Mouse (Mus musculus) right cerebral cortex, postnatal 25 days (tissue): ENCODE results near the gene Gpam.
"Not testable (repeated sequence)": the region's sequence is repeated elsewhere in the genome, so short reads cannot be mapped to it uniquely, and the experiment has no call there.

Source experiments
- DNase-seq: peaks from one replicate; pipeline ENCODE4 v3.0.0; 2022

Gpam gene

DNA sequence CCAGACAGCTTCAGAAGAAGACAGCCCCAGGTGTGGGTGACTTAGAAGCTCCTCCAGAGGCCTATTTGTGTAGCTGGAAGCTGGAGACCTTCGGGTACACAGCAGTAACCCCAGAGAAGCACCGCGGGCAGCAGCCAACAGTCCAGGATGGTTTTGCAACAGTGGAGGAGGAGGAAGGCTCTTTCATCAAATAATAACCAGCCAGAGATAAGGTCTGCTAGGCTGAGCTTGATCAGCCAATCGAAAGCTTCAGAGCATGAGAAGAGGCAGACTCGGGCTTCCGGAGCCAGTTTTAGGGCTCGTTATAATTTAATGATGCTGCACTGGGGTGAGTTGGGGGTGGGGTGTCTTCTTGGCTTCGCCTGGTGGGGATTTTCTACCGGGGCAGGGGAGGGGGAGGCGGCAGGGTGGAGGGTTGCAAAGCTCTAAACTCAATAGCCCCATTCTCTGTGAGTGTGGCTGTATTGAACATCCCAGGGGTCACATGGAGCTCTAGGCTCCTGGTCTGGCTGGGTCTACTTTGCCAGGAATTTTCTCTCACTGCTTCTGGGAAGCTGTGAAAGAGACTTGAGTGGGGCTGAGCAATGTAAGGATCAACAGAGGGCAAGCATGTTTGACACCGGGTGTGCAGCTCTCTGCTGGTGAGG is at the start of gene Gpam:
TSS of gene Gpam (minus strand) at position 167 of the 647 bp plus-strand sequence.
- DNase-seq, result no peak

GRCm38 (mm10) chr19:55171585-55171984 is 44.5 kb upstream of the Gpam start:
- no peak for DNase-seq

- DNase-seq, result no peak
Observed at GRCm38 (mm10) chr19:55170399-55170798, 43.4 kb upstream of the Gpam start.

DNA sequence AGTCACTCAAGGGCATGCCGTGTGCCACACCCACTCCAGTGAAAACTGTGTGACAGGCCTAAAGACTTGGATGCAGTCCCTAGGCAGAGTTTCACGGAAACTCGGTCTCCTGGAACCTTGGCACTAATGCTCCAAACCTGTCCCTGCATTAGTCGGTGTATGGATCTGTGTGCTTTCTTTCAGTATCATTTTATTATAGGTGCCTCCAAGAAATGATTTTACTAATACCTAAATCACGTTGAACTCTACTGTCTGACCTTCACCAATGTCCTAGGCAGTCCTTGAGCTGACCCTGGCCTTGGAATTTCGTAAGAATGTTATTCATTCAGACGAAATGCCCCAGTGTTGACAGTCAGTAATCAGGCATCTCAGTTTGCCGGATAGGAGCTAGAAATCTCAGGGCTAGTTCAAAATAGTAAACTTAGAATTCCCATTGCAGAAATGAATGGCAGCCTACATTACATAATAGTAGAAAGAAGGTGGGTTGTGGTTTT is 42.2 kb upstream of the Gpam start:
- DNase-seq, result not testable (repeated sequence)

DNA sequence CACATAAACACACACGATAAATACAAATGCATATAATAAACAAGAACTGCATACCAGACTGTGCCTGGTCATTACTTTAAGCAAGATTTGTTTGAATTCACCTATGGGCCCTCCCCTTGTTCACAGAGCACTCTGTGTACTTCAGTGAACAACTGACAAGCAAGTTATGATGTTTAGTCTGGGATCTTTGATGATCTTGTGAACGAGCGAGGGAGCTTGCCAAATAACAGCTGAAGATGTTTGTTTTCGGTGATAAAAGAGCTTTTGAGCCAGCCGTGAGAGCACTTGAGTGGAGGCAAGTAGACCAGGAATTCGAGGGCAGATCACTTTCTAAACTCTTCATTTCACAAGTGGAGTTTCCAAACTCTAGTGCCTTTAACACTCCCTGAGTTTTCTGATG is 41.3 kb upstream of the Gpam start:
- no peak for DNase-seq

GRCm38 (mm10) chr19:55167741-55168140 is 40.7 kb upstream of the Gpam start:
- no peak for DNase-seq

DNA sequence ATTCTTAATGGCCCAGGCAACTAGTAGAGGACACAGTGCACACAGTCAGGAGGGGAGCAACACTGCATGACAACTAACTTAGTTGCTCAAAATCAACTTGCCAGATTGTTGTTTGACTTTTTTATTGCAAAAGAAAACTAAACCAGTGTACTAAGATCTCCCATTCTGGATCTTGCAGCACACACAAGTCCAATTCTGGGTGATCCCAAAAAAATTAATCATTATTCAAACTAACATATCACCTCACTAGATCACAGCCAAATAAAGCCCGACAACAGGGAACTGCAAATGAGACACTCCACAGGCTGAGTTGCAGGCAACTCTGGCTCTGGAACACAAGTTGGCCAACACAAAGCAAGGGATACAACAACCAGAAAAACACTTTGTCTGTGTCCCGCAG is 39.7 kb upstream of the Gpam start:
- DNase-seq, result no peak

DNA sequence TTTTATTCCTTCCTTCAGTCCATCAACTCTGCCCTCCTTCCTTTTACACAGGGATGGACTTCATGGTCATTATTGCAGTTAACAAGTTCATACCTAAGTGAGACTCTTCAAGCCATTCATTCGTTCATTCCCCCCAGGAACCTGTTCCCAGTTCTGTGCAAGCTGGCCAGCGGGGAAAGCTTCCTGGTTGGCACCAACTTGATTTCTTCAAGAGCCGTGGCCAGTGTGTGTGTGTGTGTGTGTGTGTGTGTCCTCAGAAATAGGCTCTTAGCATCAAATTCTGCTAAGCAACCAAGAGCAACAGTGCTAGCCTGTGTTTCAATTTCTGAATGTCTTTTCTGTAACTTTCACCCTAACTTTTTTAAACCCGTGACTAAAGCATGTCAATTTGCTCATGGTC is 38.9 kb upstream of the Gpam start:
- no peak for DNase-seq

DNA sequence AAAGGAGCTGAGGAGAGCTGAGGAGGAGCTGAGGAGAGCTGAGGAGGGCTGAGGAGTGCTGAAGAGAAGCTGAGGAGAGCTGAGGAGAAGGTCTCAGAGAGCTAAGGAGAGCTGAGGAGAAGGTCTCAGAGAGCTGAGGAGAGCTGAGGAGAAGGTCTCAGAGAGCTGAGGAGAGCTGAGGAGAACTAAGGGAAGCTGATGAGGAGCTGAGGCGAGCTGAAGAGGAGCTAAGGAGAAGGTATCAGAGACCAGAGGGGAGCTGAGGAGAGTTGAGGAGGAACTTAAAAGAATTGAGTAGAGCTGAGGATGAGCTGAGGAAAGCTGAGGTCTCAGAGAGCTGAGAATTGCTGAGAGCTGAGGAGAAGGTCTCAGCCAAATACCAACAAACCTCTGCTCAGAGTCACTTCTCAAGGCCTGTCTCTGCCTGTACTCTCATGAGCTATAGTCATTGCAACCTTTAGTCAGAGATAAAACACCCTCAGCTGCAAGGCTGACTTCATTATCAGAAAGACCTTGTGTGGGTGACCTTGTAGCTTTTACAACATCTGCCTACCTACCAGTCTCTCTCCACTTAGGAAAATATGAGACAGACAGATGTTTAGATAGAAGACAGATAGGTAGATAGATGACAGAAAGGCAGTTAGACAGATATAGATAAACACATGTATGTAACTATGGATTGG is 38.3 kb upstream of the Gpam start:
- DNase-seq, result no peak

DNA sequence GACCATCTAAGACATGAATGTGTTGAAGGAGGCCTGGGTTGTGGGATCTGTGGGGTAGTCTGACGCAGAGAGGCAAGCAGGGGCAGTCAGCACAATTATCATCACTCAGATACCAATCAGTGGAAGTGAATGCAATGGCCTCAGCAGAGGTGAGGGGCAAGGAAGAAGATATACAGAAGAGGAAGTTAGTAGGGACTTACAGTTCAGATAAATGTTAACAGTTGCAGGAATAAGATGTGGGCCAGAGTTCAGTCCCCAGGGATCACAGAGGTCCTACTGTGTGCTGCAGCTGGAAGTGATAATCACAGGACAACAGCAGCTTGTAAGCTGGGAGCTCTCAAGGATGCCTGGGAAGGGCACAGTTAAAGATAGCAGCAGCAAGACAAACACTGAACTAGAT is 37.1 kb upstream of the Gpam start:
- no peak for DNase-seq

GRCm38 (mm10) chr19:55162271-55162670 is 35.2 kb upstream of the Gpam start:
- DNase-seq, result no peak

DNA sequence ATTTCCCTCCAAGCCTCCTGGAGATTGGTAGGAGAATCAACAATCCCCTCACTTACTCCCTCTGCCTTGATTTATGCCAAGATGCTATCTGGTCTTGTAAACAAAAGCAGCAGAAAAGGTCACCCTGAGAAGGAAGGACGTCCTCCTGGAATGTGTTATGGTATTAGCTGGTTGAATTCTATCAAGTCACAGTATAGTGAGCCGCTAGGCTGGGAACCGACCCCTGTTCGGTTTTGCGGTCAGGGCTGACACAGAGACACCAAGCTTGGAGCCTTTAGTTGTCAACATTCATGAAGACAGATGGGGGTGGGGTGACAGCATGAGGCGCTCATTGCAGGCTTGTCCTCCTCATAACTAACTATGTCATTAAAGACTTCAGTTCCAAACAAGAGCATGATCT is 32.8 kb upstream of the Gpam start:
- DNase-seq, result no peak

DNA sequence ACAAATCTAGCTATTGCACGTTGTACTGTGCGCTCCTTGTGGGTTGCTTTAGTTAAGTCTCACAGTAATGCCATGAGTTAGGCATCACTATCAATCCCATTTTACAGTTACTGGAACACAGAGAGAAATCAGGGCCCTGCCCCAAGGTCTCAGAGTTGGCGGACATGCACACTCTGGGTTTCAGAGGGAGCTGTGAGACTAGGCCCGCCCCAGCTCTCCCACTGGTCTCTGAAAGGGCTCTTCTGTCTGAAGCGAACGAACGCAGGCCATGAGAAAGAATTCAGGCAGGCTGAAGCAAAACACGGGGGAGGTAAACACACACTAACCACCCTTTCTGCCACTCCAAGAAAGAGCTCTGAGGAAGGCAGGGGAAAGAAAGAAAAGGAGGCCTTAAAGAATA is 31.6 kb upstream of the Gpam start:
- DNase-seq, result no peak

GRCm38 (mm10) chr19:55157029-55157428 is 30.0 kb upstream of the Gpam start:
- no peak for DNase-seq

GRCm38 (mm10) chr19:55152983-55153382 is 25.9 kb upstream of the Gpam start:
- DNase-seq, result no peak

DNA sequence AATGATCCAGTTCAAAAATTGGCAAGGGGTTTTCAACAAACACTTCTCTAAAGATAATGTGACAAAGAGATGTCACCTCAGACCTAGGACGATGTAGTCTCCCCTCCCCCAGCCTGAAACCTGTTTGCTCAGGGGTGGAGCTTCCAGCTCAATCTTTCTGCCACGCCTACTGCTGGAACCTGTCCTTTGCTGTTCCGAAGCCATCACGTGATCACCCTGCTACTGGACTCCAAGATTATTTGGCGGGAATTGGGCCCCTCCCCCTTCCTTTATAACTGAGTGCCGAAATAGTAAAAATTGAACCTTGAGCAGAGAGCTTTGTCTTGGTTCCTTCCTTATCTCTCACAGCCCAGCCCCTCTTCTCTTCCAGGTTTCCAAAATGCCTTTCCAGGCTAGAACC is 25.2 kb upstream of the Gpam start:
- not testable (repeated sequence) for DNase-seq

GRCm38 (mm10) chr19:55149646-55150045 is 22.6 kb upstream of the Gpam start:
- no peak for DNase-seq

- DNase-seq, result no peak
Observed at GRCm38 (mm10) chr19:55148109-55148508, 21.1 kb upstream of the Gpam start.

- DNase-seq, result no peak
Observed at GRCm38 (mm10) chr19:55147568-55147967, 20.5 kb upstream of the Gpam start.

DNA sequence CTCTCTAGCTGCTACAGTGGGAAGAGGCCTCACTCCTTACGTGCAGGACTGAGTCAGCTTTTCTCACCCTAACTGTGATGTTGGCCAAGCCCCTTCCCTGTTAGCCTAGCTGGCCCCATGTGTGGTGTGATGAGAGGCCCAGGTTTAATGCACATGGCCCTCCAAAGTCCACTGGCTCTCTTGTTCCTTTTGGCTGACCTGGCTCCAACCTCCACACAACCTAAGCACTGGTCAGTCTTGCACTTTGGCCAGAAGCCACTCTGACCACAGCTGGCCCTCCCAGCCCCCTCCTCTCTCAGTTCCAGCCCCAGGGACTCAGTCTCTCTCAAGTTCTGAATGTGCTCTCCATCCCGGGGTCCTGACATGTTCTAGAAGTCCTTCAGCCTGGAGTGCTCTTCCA is 18.1 kb upstream of the Gpam start:
- DNase-seq, result no peak

DNA sequence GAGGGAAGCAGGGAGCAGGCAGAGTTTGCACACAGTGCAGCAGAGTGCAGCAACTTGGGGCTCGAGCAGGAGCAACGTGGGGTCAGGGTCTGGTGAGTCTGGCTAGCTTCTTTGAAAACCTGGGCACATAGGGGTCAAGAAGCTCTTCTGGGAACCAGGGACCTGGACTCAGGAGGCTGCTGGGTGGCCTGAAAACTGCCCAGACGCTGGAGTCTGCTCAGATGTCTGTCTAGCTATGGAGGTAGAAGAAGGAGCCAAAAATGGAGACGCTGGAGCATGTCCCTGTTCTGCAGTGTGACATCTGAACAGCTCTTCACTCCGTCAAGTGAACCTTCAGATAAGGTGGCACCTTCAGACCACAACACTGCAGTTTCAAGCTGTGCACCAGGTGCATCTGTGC is 17.7 kb upstream of the Gpam start:
- DNase-seq, result no peak

DNA sequence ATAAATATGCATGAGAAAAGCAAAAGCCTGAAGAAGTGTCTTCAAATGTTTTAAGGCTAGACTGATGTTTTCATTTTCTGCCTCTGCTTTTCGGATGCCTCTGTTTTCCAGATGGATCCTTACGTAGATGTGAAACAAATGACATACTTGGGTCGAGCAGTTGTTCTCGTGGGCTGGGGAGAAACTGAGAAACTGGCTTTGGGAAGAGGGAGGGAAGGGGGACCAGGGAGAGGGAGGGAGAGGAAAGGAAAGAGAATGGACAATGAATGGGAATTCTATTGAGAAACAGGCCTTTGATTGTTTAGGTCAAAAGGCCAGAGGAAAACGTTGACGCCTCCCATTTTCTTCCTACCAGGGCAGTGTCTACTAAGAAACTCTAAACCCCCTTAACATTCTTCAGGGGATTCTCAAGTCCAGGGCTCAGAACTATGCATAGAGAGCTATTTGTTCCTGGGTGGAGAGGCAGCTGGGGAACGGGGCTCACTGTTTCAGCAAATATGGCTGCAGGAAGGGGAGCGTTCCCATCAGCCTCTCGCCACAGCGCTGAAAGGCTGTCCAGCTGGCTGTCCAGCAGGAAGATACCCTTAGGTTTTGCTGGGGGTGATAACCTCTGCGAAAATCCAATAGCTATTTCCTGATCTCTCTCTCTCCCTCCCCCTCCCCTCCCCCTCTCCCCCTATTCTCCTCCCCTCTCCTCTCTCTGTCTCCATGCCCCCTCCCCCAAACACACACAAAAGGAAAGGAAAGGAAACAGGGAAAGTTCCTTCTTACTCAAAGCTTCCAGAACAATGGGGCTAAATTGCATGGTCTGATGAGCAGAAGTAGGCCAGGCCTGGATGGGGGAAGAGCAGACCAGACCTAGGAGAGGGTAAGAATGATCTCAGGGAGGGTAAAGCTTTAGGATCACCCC is 16.6 kb upstream of the Gpam start:
- no peak for DNase-seq

DNA sequence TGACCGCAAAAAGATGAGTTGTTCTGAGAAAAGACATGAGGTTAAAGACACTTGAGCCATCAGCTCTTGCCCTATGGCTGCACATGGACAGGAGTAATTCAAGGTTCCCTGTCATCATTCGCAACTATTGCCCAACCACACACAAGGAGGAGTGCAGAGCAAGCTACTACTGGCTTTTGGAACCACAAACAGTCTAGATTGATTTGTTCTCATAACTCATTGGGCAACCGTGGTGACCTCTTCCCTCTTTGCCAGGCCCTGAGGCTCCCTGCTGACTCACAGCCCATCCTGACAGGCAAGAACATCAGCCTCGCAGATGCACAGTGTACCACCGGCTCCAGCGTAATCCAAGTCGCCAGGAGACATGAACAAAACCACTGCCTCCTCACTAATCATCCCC is 12.3 kb upstream of the Gpam start:
- no peak for DNase-seq

- DNase-seq, result no peak
Observed at GRCm38 (mm10) chr19:55138506-55138905, 11.5 kb upstream of the Gpam start.
